Mouse (Mus musculus) lung, embryonic 16.5 days (tissue): ENCODE measurements around the gene Neurog3. TPM values are rescaled to one million over a fixed set of nuclear protein-coding genes. Genes with fewer than 3 reads are reported as not detected.
A peak's percentile ranks its signal among the peaks of the same experiment; 100 is the strongest.

Experiments
- ATAC-seq: fragments of 200-750 bp; cut with Nextera tagmentation; 2 replicates; pipeline ENCODE4 v1.8.0; 2017; ENCODE audit warnings: low read depth, mild to moderate bottlenecking, moderate library complexity
- H3K27ac ChIP-seq: fragments of 300-500 bp; sonication (generic); 2 replicates; pipeline ENCODE4 v1.5.1; 2014; ENCODE audit warnings: mild to moderate bottlenecking, control low read depth, low read length
- H3K27me3 ChIP-seq: fragments of 300-500 bp; sonication (generic); 2 replicates; pipeline ENCODE4 v1.6.1; 2014; ENCODE audit warnings: low read depth, low read length, mixed read lengths; ENCODE audit not compliant: control insufficient read depth, insufficient read depth
- H3K36me3 ChIP-seq: fragments of 300-500 bp; sonication (generic); 2 replicates; pipeline ENCODE4 v1.6.1; 2014; ENCODE audit warnings: low read length; ENCODE audit not compliant: control insufficient read depth, insufficient read depth
- H3K4me1 ChIP-seq: fragments of 300-500 bp; sonication (generic); replicated peaks from 2 replicates; pipeline ENCODE4 v1.6.1; 2014; ENCODE audit warnings: low read length, mixed read lengths; ENCODE audit not compliant: control insufficient read depth, insufficient read depth
- H3K4me2 ChIP-seq: fragments of 300-500 bp; sonication (generic); 2 replicates; pipeline ENCODE4 v1.6.1; 2014; ENCODE audit warnings: low read depth, low read length, control low read depth
- H3K4me3 ChIP-seq: fragments of 300-500 bp; sonication (generic); 2 replicates; pipeline ENCODE4 v1.5.1; 2014; ENCODE audit warnings: mild to moderate bottlenecking, low read length, control low read depth
- H3K9ac ChIP-seq: fragments of 300-500 bp; sonication (generic); 2 replicates; pipeline ENCODE4 v1.6.1; 2014; ENCODE audit warnings: low read length, control low read depth
- H3K9me3 ChIP-seq: fragments of 300-500 bp; sonication (generic); 2 replicates; pipeline ENCODE4 v1.6.1; 2016; ENCODE audit warnings: low read length; ENCODE audit not compliant: control insufficient read depth
- WGBS: fragments of 180-500 bp; shearing (Covaris S2); extraction: QIAGEN DNeasy Blood & Tissue Kit; methylation state at CpG from one replicate; pipeline ENCODE4 v1.1.7; 2014; 5-methylcytosine and 5-hydroxymethylcytosine counted together
- polyA plus RNA-seq: library from polyadenylated mRNA; unstranded; fragments of >200 nt; fragmentation: Nextera tagmentation; extraction: Ambion mirVana; gene quantifications from 2 replicates; pipeline ENCODE4 v1.2.1, GENCODE M21; 2015

The Neurog3 gene
- not detected in 2 replicates for polyA plus RNA-seq

DNA sequence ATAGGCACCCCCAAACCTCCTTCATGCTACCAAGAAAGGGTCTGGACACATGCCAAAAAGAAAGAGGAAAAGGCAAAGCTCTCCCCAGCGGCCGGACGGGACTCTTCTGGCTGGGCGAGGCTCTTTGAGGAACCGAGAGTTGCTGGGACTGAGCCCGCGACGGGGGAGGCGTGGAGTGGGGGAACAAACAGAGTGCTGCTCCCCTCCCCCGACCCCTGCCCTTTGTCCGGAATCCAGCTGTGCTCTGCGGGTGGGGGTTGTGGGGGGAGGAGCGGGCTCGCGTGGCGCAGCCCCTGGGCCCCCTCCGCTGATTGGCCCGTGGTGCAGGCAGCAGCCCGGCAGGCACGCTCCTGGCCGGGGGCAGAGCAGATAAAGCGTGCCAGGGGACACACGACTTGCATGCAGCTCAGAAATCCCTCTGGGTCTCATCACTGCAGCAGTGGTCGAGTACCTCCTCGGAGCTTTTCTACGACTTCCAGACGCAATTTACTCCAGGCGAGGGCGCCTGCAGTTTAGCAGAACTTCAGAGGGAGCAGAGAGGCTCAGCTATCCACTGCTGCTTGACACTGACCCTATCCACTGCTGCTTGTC, at the start of gene Neurog3:
Neurog3 (plus strand) TSS at position 400 of the 591 bp plus-strand sequence.
- ATAC-seq, result peak; percentile 69
- WGBS, result 0% methylated on average over 29 of the region's 29 CpGs
- H3K4me1 ChIP-seq, result peaks cover 5% of the 10 kb centered on the region; the same call in 1 of the 2 replicates

DNA sequence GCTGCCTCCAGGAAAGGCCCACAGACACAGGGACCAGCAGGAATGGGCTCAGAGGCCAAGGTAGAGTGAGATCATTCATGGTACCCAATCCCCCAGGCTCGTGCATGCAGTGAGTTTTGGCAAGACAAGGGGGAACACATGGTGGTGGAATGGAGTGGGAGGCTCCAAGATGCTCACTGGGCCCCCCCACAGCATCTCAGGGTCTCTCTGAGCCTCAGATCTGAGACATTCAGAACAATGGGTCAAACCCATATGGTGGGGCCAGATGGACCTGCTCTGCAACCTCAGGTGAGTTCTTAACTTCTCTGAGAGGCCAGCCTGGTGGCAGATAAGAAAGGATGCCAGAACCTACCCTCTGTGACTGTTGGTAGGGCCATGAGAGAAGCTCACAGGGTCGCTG, 46.8 kb upstream of the Neurog3 start:
- Histone ChIP-seq H3K4me2 (no peak overlapping the region), H3K9ac (no peak overlapping the region), H3K4me1 (no peaks in the 10 kb centered on the region), H3K4me3 (no peak overlapping the region), H3K27me3 (no peaks in the 10 kb centered on the region), H3K27ac (no peak overlapping the region), H3K36me3 (no peaks in the 10 kb centered on the region), H3K9me3 (no peaks in the 10 kb centered on the region)
- WGBS, result 57% methylated on average over 2 of the region's 2 CpGs
- ATAC-seq, result no peak

More for the DNA sequence above, at the start of gene Neurog3:
- Histone ChIP-seq H3K27me3 (peaks cover 94% of the 10 kb centered on the region), H3K9me3 (no peaks in the 10 kb centered on the region), H3K4me2 (peak within 1 kb of the TSS; percentile 52), H3K27ac (no peak within 1 kb of the TSS), H3K4me3 (peak within 1 kb of the TSS; percentile 33), H3K9ac (no peak within 1 kb of the TSS), H3K36me3 (no peaks in the 10 kb centered on the region)

- H3K36me3 ChIP-seq, result no peaks in the 10 kb centered on the region
- no peaks in the 10 kb centered on the region for H3K9me3 ChIP-seq
- H3K9ac ChIP-seq, result no peak overlapping the region
- no peak overlapping the region for H3K27ac ChIP-seq
- no peaks in the 10 kb centered on the region for H3K27me3 ChIP-seq
- no peaks in the 10 kb centered on the region for H3K4me1 ChIP-seq
- no peak overlapping the region for H3K4me3 ChIP-seq
- H3K4me2 ChIP-seq, result no peak overlapping the region
- 0 out of 2 replicates have a peak, but pooled peaks have one; percentile 12 for ATAC-seq
- 75% methylated on average over 5 of the region's 5 CpGs for WGBS
These were observed 46.1 kb upstream of the Neurog3 start for GRCm38 (mm10) chr10:62086826-62087225.

GRCm38 (mm10) chr10:62088411-62088810, 44.5 kb upstream of the Neurog3 start:
- Histone ChIP-seq H3K4me2 (no peak overlapping the region), H3K27me3 (no peaks in the 10 kb centered on the region), H3K27ac (no peak overlapping the region), H3K9me3 (no peaks in the 10 kb centered on the region), H3K9ac (no peak overlapping the region), H3K4me1 (no peaks in the 10 kb centered on the region), H3K4me3 (no peak overlapping the region), H3K36me3 (no peaks in the 10 kb centered on the region)
- ATAC-seq, result no peak
- WGBS, result 79% methylated on average over 5 of the region's 5 CpGs

GRCm38 (mm10) chr10:62089071-62089470, 43.8 kb upstream of the Neurog3 start:
- H3K36me3 ChIP-seq, result no peaks in the 10 kb centered on the region
- H3K27me3 ChIP-seq, result no peaks in the 10 kb centered on the region
- no peaks in the 10 kb centered on the region for H3K4me1 ChIP-seq
- no peak overlapping the region for H3K9ac ChIP-seq
- H3K4me3 ChIP-seq, result no peak overlapping the region
- ATAC-seq, result no peak
- H3K9me3 ChIP-seq, result no peaks in the 10 kb centered on the region
- WGBS, result 56% methylated on average over 7 of the region's 7 CpGs
- no peak overlapping the region for H3K27ac ChIP-seq
- H3K4me2 ChIP-seq, result no peak overlapping the region

GRCm38 (mm10) chr10:62089486-62089885, 43.4 kb upstream of the Neurog3 start:
- Histone ChIP-seq H3K4me3 (no peak overlapping the region), H3K4me1 (no peaks in the 10 kb centered on the region), H3K4me2 (no peak overlapping the region), H3K27me3 (no peaks in the 10 kb centered on the region), H3K9ac (no peak overlapping the region), H3K36me3 (no peaks in the 10 kb centered on the region), H3K27ac (no peak overlapping the region), H3K9me3 (no peaks in the 10 kb centered on the region)
- ATAC-seq, result no peak

- Histone ChIP-seq H3K4me1 (no peaks in the 10 kb centered on the region), H3K27me3 (no peaks in the 10 kb centered on the region), H3K36me3 (no peaks in the 10 kb centered on the region), H3K9ac (no peak overlapping the region), H3K27ac (no peak overlapping the region), H3K4me3 (no peak overlapping the region), H3K4me2 (no peak overlapping the region), H3K9me3 (no peaks in the 10 kb centered on the region)
- WGBS, result 48% methylated on average over 7 of the region's 7 CpGs
- no peak for ATAC-seq
These were observed 39.0 kb upstream of the Neurog3 start for GRCm38 (mm10) chr10:62093903-62094302.

- no peak overlapping the region for H3K9ac ChIP-seq
- H3K4me2 ChIP-seq, result no peak overlapping the region
- no peak overlapping the region for H3K27ac ChIP-seq
- H3K9me3 ChIP-seq, result no peaks in the 10 kb centered on the region
- no peaks in the 10 kb centered on the region for H3K4me1 ChIP-seq
- ATAC-seq, result no peak
- H3K36me3 ChIP-seq, result no peaks in the 10 kb centered on the region
- H3K27me3 ChIP-seq, result no peaks in the 10 kb centered on the region
- WGBS, result 68% methylated on average over 6 of the region's 6 CpGs
- no peak overlapping the region for H3K4me3 ChIP-seq
These were observed 38.5 kb upstream of the Neurog3 start for GRCm38 (mm10) chr10:62094401-62094800.

- 53% methylated on average over 10 of the region's 10 CpGs for WGBS
- H3K4me1 ChIP-seq, result no peaks in the 10 kb centered on the region
- H3K9me3 ChIP-seq, result no peaks in the 10 kb centered on the region
- no peak for ATAC-seq
- H3K4me3 ChIP-seq, result no peak overlapping the region
- H3K27me3 ChIP-seq, result peaks cover 5% of the 10 kb centered on the region; the same call in 1 of the 2 replicates
- H3K36me3 ChIP-seq, result no peaks in the 10 kb centered on the region
- H3K4me2 ChIP-seq, result no peak overlapping the region
- H3K27ac ChIP-seq, result no peak overlapping the region
- H3K9ac ChIP-seq, result no peak overlapping the region
These were observed 33.0 kb upstream of the Neurog3 start for GRCm38 (mm10) chr10:62099749-62100403.
